Mouse (Mus musculus) neural tube, embryonic 14.5 days (tissue): ENCODE measurements around the gene Ephb6. TPM values are rescaled to one million over a fixed set of nuclear protein-coding genes. Genes with fewer than 3 reads are reported as not detected.

Source experiments
- ATAC-seq: fragments of 200-750 bp; cut with Nextera tagmentation; 2 replicates; pipeline ENCODE4 v1.8.0; 2017; ENCODE audit warnings: low read depth, mild to moderate bottlenecking, moderate TSS enrichment, moderate library complexity
- H3K27ac ChIP-seq: fragments of 300-500 bp; sonication (generic); 2 replicates; pipeline ENCODE4 v1.5.1; 2014; ENCODE audit warnings: low read depth, mild to moderate bottlenecking, control low read depth, low read length, moderate library complexity, mixed read lengths
- H3K27me3 ChIP-seq: fragments of 300-500 bp; sonication (generic); 2 replicates; pipeline ENCODE4 v1.6.1; 2014; ENCODE audit warnings: low read length; ENCODE audit not compliant: control insufficient read depth, insufficient read depth
- H3K36me3 ChIP-seq: fragments of 300-500 bp; sonication (generic); 2 replicates; pipeline ENCODE4 v1.6.1; 2014; ENCODE audit warnings: low read length, mixed read lengths; ENCODE audit not compliant: control insufficient read depth, insufficient read depth
- H3K4me1 ChIP-seq: fragments of 300-500 bp; sonication (generic); 2 replicates; pipeline ENCODE4 v1.6.1; 2014; ENCODE audit warnings: low read length; ENCODE audit not compliant: control insufficient read depth, insufficient read depth
- H3K4me2 ChIP-seq: fragments of 300-500 bp; sonication (generic); 2 replicates; pipeline ENCODE4 v1.6.1; 2014; ENCODE audit warnings: mild to moderate bottlenecking, low read depth, low read length, control low read depth
- H3K4me3 ChIP-seq: fragments of 300-500 bp; sonication (generic); 2 replicates; pipeline ENCODE4 v1.5.1; 2014; ENCODE audit warnings: low read depth, low read length, control low read depth, mixed read lengths
- H3K9ac ChIP-seq: fragments of 300-500 bp; sonication (generic); replicated peaks from 2 replicates; pipeline ENCODE4 v1.6.1; 2014; ENCODE audit warnings: low read depth, mild to moderate bottlenecking, control low read depth, low read length, mixed read lengths
- H3K9me3 ChIP-seq: fragments of 300-500 bp; sonication (generic); 2 replicates; pipeline ENCODE4 v1.6.1; 2016; ENCODE audit warnings: low read length; ENCODE audit not compliant: control insufficient read depth
- WGBS: fragments of 180-500 bp; shearing (Covaris S2); extraction: QIAGEN DNeasy Blood & Tissue Kit; methylation state at CpG from one replicate; pipeline ENCODE4 v1.1.7; 2014; 5-methylcytosine and 5-hydroxymethylcytosine counted together
- polyA plus RNA-seq: library from polyadenylated mRNA; unstranded; fragments of >200 nt; fragmentation: Nextera tagmentation; extraction: Ambion mirVana; gene quantifications from 2 replicates; pipeline ENCODE4 v1.2.1, GENCODE M21; 2014

Gene Ephb6
- polyA plus RNA-seq, 1 experiment from 2014 or later: 40.3 TPM

DNA sequence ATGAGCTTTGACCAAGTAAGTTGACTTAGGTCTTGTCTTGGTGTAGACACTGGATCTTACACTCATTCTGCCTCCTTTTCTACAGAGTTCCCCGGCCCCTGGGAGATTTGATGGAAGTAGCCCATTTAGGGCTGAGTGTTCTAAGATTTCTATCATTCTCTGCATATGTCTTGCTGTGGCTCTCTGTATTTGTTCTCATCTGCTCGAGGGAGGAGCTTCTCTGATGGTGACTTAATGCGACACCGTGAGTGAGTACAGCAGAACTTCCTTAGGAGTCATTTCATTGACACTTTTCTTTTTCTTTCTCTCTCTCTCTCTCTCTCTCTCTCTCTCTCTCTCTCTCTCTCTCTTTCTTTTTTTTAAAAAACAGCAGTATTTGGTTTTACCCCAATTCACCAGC is 38.3 kb upstream of the Ephb6 start:
- no peak for ATAC-seq
- 95% methylated on average over 4 of the region's 4 CpGs for WGBS
- H3K36me3 ChIP-seq: no peaks in the 10 kb centered on the region
- H3K27ac ChIP-seq: no peak overlapping the region
- no peaks in the 10 kb centered on the region for H3K4me1 ChIP-seq
- no peak overlapping the region for H3K4me3 ChIP-seq
- H3K9ac ChIP-seq: no peak overlapping the region
- no peaks in the 10 kb centered on the region for H3K9me3 ChIP-seq
- H3K4me2 ChIP-seq: no peak overlapping the region
- H3K27me3 ChIP-seq: no peaks in the 10 kb centered on the region

DNA sequence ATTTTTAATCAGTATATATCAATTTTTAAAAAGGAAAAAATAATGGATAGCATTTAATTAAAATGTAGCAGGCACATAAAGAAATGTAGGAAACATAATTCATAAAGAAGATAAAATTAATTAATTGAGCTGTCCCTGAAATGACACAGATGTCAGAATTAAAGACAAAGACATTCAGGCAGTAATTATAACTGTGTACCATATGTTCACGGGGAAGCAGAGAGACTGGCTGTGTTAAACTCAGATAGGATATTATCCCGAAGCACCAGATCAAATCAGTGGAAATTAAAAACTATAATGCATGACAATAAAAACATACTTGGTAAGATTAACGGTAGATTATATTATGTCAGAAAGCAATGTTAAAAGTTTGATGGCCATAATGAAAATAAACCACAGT is 36.2 kb upstream of the Ephb6 start:
- 60% methylated on average over 3 of the region's 3 CpGs for WGBS
- no peaks in the 10 kb centered on the region for H3K4me1 ChIP-seq
- no peak overlapping the region for H3K9ac ChIP-seq
- H3K27me3 ChIP-seq: no peaks in the 10 kb centered on the region
- no peak overlapping the region for H3K27ac ChIP-seq
- ATAC-seq: peak; percentile 74; the same call in 1 of the 2 replicates
- no peak overlapping the region for H3K4me2 ChIP-seq
- H3K9me3 ChIP-seq: no peaks in the 10 kb centered on the region
- no peak overlapping the region for H3K4me3 ChIP-seq
- H3K36me3 ChIP-seq: no peaks in the 10 kb centered on the region

DNA sequence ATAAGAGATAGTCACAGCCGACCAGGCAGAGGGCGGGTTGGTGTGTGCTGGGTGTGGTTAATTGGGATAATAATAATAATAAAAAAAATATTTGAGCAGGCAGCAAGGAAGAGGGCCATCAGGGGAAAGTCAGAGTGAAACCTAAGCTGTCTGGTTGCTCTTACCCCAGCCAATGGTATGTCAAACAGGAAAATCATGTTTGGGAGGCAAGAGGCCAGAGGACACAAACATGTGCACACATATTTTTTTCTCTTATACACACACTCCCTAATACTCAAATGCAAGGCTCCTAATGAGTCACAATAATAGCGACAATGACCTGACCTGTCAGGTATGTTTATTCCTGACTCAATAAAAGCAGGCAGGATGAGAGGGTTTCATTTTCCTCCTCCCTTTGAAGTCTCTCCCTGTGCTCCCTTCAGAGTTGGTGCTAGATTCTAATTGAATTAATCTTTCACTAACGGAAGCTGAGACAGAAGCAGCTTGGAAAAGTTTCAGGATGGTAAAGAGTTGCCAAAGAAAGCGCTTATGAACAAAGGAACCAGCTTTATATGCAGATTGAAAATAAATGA is 28.7 kb upstream of the Ephb6 start:
- ATAC-seq: no peak
- H3K9ac ChIP-seq: no peak overlapping the region
- no peaks in the 10 kb centered on the region for H3K9me3 ChIP-seq
- H3K36me3 ChIP-seq: no peaks in the 10 kb centered on the region
- no peak overlapping the region for H3K4me3 ChIP-seq
- no peaks in the 10 kb centered on the region for H3K27me3 ChIP-seq
- H3K4me1 ChIP-seq: no peaks in the 10 kb centered on the region; the same call in 1 of the 2 replicates
- WGBS: 72% methylated on average over 5 of the region's 5 CpGs
- no peak overlapping the region for H3K27ac ChIP-seq
- no peak overlapping the region for H3K4me2 ChIP-seq

DNA sequence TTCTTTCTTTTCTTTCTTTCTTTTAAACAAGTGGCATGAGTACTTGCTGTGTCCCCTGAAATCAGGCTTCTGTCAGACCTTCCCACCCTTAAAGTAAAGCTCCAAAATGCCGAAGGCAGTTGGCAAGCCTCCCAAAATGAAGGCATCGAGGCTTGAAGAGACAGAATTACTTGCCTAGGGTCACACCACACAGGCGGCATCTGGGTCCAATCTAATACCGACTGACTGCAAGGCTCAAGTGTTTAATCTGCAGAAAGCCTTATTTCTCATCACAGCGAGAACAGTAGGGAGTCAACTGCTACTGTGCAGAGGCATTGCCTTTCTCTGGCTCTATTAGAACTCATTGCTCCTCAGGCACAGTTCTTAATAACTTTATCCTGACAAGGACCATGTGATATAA is 28.0 kb upstream of the Ephb6 start:
- H3K4me3 ChIP-seq: no peak overlapping the region
- no peaks in the 10 kb centered on the region for H3K27me3 ChIP-seq
- H3K9ac ChIP-seq: no peak overlapping the region
- H3K4me1 ChIP-seq: no peaks in the 10 kb centered on the region; the same call in 1 of the 2 replicates
- H3K9me3 ChIP-seq: no peaks in the 10 kb centered on the region
- 53% methylated on average over 5 of the region's 5 CpGs for WGBS
- no peaks in the 10 kb centered on the region for H3K36me3 ChIP-seq
- H3K27ac ChIP-seq: no peak overlapping the region
- H3K4me2 ChIP-seq: no peak overlapping the region
- ATAC-seq: peak; percentile 72

DNA sequence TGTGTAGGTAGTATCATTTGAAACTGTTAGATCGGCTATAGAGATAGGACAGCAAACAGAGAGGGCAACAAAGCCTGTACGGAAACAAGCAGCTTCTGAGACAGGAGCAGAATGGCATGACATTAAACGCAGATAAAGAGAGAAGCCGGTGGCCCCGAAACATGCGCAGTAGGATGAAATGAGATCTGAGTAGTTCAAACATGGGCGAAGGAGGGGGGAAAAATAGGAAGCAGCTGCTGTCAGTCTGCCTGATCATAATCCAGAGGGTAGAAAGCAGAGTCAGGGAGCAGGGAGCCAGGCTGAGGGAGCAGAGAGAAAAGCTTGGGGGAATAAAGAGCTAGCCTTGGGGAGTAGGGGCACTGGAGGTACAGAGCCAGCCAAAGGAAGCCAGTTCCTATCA is 24.0 kb upstream of the Ephb6 start:
- 74% methylated on average over 7 of the region's 7 CpGs for WGBS
- H3K9me3 ChIP-seq: no peaks in the 10 kb centered on the region
- H3K4me1 ChIP-seq: no peaks in the 10 kb centered on the region; the same call in 1 of the 2 replicates
- no peak overlapping the region for H3K4me3 ChIP-seq
- H3K27ac ChIP-seq: no peak overlapping the region
- no peak for ATAC-seq
- no peak overlapping the region for H3K4me2 ChIP-seq
- no peak overlapping the region for H3K9ac ChIP-seq
- H3K27me3 ChIP-seq: no peaks in the 10 kb centered on the region
- H3K36me3 ChIP-seq: no peaks in the 10 kb centered on the region

DNA sequence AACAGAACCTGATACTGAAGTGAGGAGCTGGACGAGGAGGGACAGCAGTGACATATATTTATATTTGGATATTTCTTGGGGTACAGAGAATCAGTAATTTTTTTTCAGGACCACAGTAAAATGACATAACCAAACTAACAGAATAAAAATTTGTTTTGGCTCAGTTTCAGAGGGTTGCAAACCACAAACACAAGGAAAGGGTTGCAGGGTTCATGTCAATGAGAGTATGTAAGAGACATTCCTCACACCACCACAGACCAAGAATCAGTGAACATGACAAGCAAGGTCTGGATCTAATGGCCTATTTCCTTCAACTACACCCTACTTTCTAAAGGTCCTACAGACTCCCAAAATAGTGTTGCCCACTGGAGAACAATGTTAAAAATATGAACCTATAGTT is 23.1 kb upstream of the Ephb6 start:
- H3K9me3 ChIP-seq: no peaks in the 10 kb centered on the region
- H3K4me3 ChIP-seq: no peak overlapping the region
- H3K4me2 ChIP-seq: no peak overlapping the region
- H3K36me3 ChIP-seq: no peaks in the 10 kb centered on the region
- H3K4me1 ChIP-seq: no peaks in the 10 kb centered on the region; the same call in 1 of the 2 replicates
- no peak overlapping the region for H3K9ac ChIP-seq
- 84% methylated on average over 1 of the region's 1 CpGs for WGBS
- no peak for ATAC-seq
- H3K27me3 ChIP-seq: no peaks in the 10 kb centered on the region
- no peak overlapping the region for H3K27ac ChIP-seq

DNA sequence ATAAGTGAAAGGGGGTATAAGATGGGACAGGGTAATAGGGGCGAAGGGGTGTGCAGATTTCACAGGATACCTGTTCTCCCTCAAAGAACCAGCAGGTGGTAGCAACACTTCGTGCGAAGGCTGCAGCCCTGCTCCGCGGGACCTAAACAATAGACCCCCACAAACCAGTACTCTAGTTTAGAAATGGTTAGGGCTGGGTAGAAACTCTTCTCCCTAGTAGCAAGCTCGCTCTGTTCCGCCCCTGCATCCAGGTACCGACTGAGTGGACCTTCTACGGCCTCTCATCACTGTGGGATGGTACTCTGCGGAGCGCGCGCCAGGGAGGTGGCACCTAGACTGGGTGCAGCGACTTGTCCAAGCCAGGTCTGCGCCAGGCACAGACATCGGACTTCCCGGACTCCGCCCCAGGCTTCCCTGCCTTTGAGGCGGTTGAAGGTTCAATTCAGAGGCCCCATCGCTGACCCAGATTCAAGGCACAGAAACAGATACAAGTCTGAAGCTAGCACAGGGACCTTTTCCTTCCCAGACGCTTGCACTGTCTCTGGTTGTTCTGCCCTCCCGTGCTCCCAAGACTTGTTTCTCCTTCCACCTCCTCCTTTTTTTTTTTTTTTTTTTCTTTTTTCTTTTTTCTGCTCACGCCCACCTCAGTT is 756 bp upstream of the Ephb6 start:
- H3K4me3 ChIP-seq: peak overlapping the region; percentile 73
- peak overlapping the region; percentile 98 for H3K4me2 ChIP-seq
- no peaks in the 10 kb centered on the region for H3K27me3 ChIP-seq
- H3K9ac ChIP-seq: peak overlapping the region; percentile 93
- no peaks in the 10 kb centered on the region for H3K36me3 ChIP-seq
- no peaks in the 10 kb centered on the region for H3K9me3 ChIP-seq
- 0 out of 2 replicates have a peak, but pooled peaks cover 13% of the 10 kb centered on the region for H3K4me1 ChIP-seq
- under 1% methylated on average over 23 of the region's 23 CpGs for WGBS
- peak; percentile 79 for ATAC-seq
- peak overlapping the region; percentile 88 for H3K27ac ChIP-seq

DNA sequence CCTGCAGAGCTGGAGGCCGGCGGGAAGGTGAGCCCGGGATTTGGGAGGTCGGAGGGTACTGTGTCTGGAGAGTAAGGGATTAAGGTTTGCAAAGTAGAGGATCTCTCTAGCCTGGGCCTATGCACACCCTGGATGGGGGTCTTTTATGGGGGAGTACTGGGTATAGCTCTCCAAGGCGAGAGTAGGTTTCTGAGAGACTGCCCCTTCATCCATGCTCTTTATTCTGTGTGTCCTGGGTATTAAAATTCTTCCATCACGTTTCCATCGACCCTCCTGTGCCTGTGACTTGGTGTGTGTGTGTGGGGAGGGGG is 467 bp downstream of the Ephb6 start:
- peak overlapping the region; percentile 88 for H3K27ac ChIP-seq
- H3K4me1 ChIP-seq: 0 out of 2 replicates have a peak, but pooled peaks cover 13% of the 10 kb centered on the region
- no peaks in the 10 kb centered on the region for H3K36me3 ChIP-seq
- H3K9me3 ChIP-seq: no peaks in the 10 kb centered on the region
- WGBS: 2% methylated on average over 7 of the region's 7 CpGs
- H3K4me2 ChIP-seq: peak overlapping the region; percentile 98
- no peaks in the 10 kb centered on the region for H3K27me3 ChIP-seq
- peak; percentile 55 for ATAC-seq
- H3K4me3 ChIP-seq: peak overlapping the region; percentile 73
- peak overlapping the region; percentile 93 for H3K9ac ChIP-seq

DNA sequence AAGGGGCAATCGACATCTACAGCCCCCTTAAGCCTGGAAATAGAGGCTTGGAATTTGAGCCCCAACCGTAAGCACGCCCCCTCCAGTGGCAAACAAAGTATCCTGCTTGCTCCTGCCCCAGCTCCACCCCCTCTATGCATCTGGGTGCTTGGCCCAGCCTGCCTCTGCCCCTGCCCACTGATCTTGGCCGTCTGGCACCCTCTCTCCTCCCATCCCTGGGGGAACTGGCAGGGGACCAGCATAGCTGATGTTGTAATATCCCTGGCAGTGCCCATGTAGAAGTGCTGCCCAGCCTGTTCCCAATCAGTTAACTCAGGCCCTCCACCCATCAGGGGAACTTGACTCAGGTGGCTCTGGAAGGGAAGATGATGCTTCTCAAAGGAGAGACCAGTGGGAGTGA is 932 bp downstream of the Ephb6 start:
- Histone ChIP-seq H3K9me3 (no peaks in the 10 kb centered on the region), H3K9ac (peak overlapping the region; percentile 93), H3K36me3 (no peaks in the 10 kb centered on the region), H3K4me3 (peak overlapping the region; percentile 73), H3K27ac (0 out of 2 replicates have a peak overlapping the region, but pooled peaks have one; percentile 88), H3K4me2 (peak overlapping the region; percentile 98), H3K27me3 (no peaks in the 10 kb centered on the region), H3K4me1 (0 out of 2 replicates have a peak, but pooled peaks cover 13% of the 10 kb centered on the region)
- ATAC-seq: peak; percentile 7; the same call in 1 of the 2 replicates
- 5% methylated on average over 4 of the region's 4 CpGs for WGBS
